Mouse (Mus musculus) heart, adult 2 months (tissue): ENCODE results near the gene Slc22a17. TPM values are rescaled to one million over a fixed set of nuclear protein-coding genes. Genes with fewer than 3 reads are reported as not detected.

ENCODE experiments used
- DNase-seq, 2 experiments: peaks; one replicate each; pipeline ENCODE4 v3.0.0; 2021
- H3K27ac ChIP-seq: fragments of 200-600 bp; 2 replicates; pipeline ENCODE4 v1.8.1; 2022
- H3K27me3 ChIP-seq: fragments of 200-500 bp; 2 replicates; pipeline ENCODE4 v1.6.1; 2012; ENCODE audit warnings: mild to moderate bottlenecking, low read length, inconsistent platforms, mixed read lengths; ENCODE audit not compliant: control insufficient read depth, insufficient read depth
- H3K36me3 ChIP-seq: fragments of 200-500 bp; 2 replicates; pipeline ENCODE4 v1.6.1; 2012; ENCODE audit warnings: low read length, inconsistent platforms; ENCODE audit not compliant: control insufficient read depth, insufficient read depth
- H3K4me1 ChIP-seq: fragments of 200-500 bp; 2 replicates; pipeline ENCODE4 v1.6.1; 2011; ENCODE audit warnings: low read length; ENCODE audit not compliant: control insufficient read depth, insufficient read depth
- H3K4me3 ChIP-seq: fragments of 200-600 bp; 2 replicates; pipeline ENCODE4 v1.8.1; 2022
- H3K79me2 ChIP-seq: fragments of 200-500 bp; replicated peaks from 2 replicates; pipeline ENCODE4 v1.6.1; 2012; ENCODE audit warnings: mild to moderate bottlenecking, inconsistent platforms, low read length, moderate library complexity, mixed read lengths; ENCODE audit not compliant: control insufficient read depth, insufficient read depth
- H3K9ac ChIP-seq: fragments of 200-500 bp; 2 replicates; pipeline ENCODE4 v1.6.1; 2012; ENCODE audit warnings: low read depth, mild to moderate bottlenecking, control low read depth, inconsistent platforms, low read length, mixed read lengths
- CTCF ChIP-seq: fragments of 200-600 bp; IDR thresholded peaks from 2 replicates; pipeline ENCODE4 v1.8.1; 2022; ENCODE audit warnings: antibody characterized with exemption, mild to moderate bottlenecking, moderate library complexity
- EP300 ChIP-seq: fragments of 200-500 bp; IDR thresholded peaks from 2 replicates; pipeline ENCODE4 v1.6.1; 2011; ENCODE audit warnings: low read depth, low read length, control low read depth; ENCODE audit not compliant: insufficient read depth
- POLR2A ChIP-seq: fragments of 200-500 bp; IDR thresholded peaks from 2 replicates; pipeline ENCODE4 v1.6.1; 2011; ENCODE audit warnings: mild to moderate bottlenecking, low read depth, low read length, control low read depth; ENCODE audit not compliant: insufficient read depth
- WGBS: fragments of 180-500 bp; shearing (Covaris S2); methylation state at CpG from one replicate; pipeline ENCODE4 v1.1.7; 2018; 5-methylcytosine and 5-hydroxymethylcytosine counted together
- intact Hi-C: fragments of 180-260 bp; cut with DNase I; formaldehyde crosslinking; loops from one replicate; pipeline ENCODE4 v1.15.1; 2025
- polyA plus RNA-seq: library from polyadenylated mRNA; depleted of rRNA; stranded (reverse); fragments of >200 nt; gene quantifications from 2 replicates; pipeline ENCODE4 v1.2.3, GENCODE M21; 2012
- total RNA-seq, 2 experiments: library from RNA; stranded (reverse); gene quantifications; 2 replicates each; pipeline ENCODE4 v1.2.3; 2021

The Slc22a17 gene
- total and polyA plus RNA-seq, 3 experiments, result 1.7 to 13.0 (median 2.3) TPM

- TF ChIP-seq POLR2A (peak; percentile 74), CTCF (no peak), EP300 (peak; percentile 96)
- Histone ChIP-seq H3K27ac (no peak overlapping the region), H3K4me1 (no peaks in the 10 kb centered on the region), H3K79me2 (no peaks in the 10 kb centered on the region), H3K9ac (no peak overlapping the region), H3K27me3 (no peaks in the 10 kb centered on the region), H3K4me3 (no peak overlapping the region), H3K36me3 (no peaks in the 10 kb centered on the region)
- intact Hi-C loops, result no loop called here
- no peak for DNase-seq
- WGBS, result 68% methylated on average over 8 of the region's 8 CpGs
Observed at GRCm38 (mm10) chr14:54942479-54942878, 29.5 kb upstream of the Slc22a17 start.

- intact Hi-C loops, result no loop called here
- peak; percentile 97 for TF ChIP-seq EP300
- TF ChIP-seq POLR2A, result peak; percentile 86
- TF ChIP-seq CTCF, result no peak
- WGBS, result 41% methylated on average over 13 of the region's 13 CpGs
- Histone ChIP-seq H3K79me2 (no peaks in the 10 kb centered on the region), H3K27ac (no peak overlapping the region), H3K27me3 (no peaks in the 10 kb centered on the region), H3K4me3 (no peak overlapping the region), H3K9ac (no peak overlapping the region), H3K4me1 (no peaks in the 10 kb centered on the region), H3K36me3 (no peaks in the 10 kb centered on the region)
- DNase-seq, result no peak
Observed at GRCm38 (mm10) chr14:54941024-54941978, 28.4 kb upstream of the Slc22a17 start.

- Histone ChIP-seq H3K27me3 (no peaks in the 10 kb centered on the region), H3K79me2 (no peaks in the 10 kb centered on the region), H3K4me1 (no peaks in the 10 kb centered on the region), H3K4me3 (no peak overlapping the region), H3K36me3 (no peaks in the 10 kb centered on the region), H3K9ac (no peak overlapping the region), H3K27ac (no peak overlapping the region; the same call in 1 of the 2 replicates)
- WGBS, result 35% methylated on average over 3 of the region's 3 CpGs
- intact Hi-C loops, result no loop called here
- TF ChIP-seq POLR2A (no peak; the same call in 1 of the 2 replicates), CTCF (no peak), EP300 (no peak)
- no peak for DNase-seq
Observed at GRCm38 (mm10) chr14:54940176-54940530, 27.2 kb upstream of the Slc22a17 start.

GRCm38 (mm10) chr14:54939434-54940175, 26.7 kb upstream of the Slc22a17 start:
- Histone ChIP-seq H3K9ac (no peak overlapping the region), H3K36me3 (no peaks in the 10 kb centered on the region), H3K27me3 (no peaks in the 10 kb centered on the region), H3K27ac (no peak overlapping the region; the same call in 1 of the 2 replicates), H3K4me1 (no peaks in the 10 kb centered on the region), H3K4me3 (no peak overlapping the region), H3K79me2 (no peaks in the 10 kb centered on the region)
- DNase-seq, result peak; percentile 78 to 79
- intact Hi-C loops, result loop anchor here (1.0 to 2.0 kb wide), 3 partner anchors 39 to 97 kb away; partner anchors contain the start of gene Ngdn
- 39% methylated on average over 12 of the region's 12 CpGs for WGBS
- peak; percentile 99 for TF ChIP-seq EP300
- peak; percentile 80 for TF ChIP-seq POLR2A
- peak; percentile 92 for TF ChIP-seq CTCF

DNA sequence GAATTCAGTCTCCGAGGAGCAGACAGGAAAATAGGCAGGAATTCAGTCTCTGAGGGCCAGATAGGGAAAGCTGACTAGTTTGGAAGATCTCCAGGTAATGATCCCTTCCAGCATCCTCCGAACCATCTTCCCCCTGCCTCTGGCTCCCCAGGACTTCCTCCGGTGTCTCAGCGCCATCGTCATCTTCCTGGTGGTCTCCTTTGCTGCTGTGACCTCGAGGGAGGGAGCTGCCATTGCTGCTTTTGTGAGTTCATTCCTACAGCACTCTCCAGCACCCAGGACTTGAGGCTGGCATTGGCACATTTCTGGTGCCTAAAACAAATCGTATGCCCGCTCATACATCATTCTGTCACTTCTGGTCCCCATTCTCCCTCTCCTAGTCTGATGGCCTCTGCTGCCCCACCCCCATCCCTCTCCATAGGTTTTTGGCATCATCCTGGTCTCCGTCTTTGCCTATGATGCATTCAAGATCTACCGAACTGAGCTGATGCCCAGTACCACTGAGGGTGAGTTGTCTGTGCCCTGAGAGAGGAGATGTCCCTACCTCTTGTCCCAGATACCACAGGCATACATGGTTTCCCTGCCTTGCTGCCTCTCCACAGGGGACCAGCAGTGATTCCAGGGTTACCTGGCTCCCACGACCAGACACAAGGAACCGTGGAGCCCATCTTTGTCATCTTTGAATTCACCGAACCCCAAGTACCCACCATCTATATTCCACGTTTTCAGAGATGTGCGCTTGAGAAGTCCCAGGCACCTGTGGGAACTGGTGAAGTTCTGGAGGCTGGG, 25.7 kb upstream of the Slc22a17 start:
- H3K27me3 ChIP-seq, result no peaks in the 10 kb centered on the region
- peak in 1 of 2 experiments; percentile 56 for DNase-seq
- WGBS, result 43% methylated on average over 15 of the region's 15 CpGs
- no peak overlapping the region for H3K27ac ChIP-seq
- no peaks in the 10 kb centered on the region for H3K36me3 ChIP-seq
- no peak overlapping the region for H3K4me3 ChIP-seq
- H3K4me1 ChIP-seq, result no peaks in the 10 kb centered on the region
- no peaks in the 10 kb centered on the region for H3K79me2 ChIP-seq
- no peak for TF ChIP-seq CTCF
- peak; percentile 89 for TF ChIP-seq POLR2A
- TF ChIP-seq EP300, result peak; percentile 100
- intact Hi-C loops, result loop anchor here (1.0 to 2.0 kb wide), 3 partner anchors 38 to 96 kb away; partner anchors contain the start of gene Ngdn
- H3K9ac ChIP-seq, result no peak overlapping the region
